Mouse (Mus musculus): ENCODE results near the gene Gm20425.

DNA sequence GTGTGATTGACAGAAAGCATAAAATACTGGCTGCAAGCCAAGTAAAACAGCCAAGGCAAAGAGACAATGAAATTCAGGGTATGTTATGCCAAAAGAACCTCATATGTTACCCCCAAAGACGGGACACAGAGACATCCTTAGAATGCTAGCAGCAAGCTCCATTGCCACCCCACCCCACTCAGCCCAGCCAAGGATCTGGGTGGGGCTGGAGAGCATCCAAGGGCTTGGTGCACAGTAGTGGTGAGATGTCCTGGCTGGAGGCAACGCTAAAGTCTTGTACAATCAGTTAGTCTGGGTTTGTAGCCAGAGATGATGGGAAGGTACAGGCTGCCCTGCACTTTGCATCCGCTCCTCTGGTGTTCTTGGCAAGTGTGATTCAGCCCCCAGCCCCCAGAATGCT lies 49.8 kb downstream of the Gm20425 start:
- TF ChIP-seq CTCF (IDR thresholded peaks at IDR 0.05; ENCODE audit: control insufficient read depth, insufficient read depth, low read length) (no peak), POLR2A (IDR thresholded peaks at IDR 0.05; ENCODE audit: borderline replicate concordance, control insufficient read depth, low read depth, low read length) (no peak)

Measured in bone marrow, adult 2 months (tissue).